Mouse (Mus musculus): ENCODE results near the gene Gnaq. TPM values are rescaled to one million over a fixed set of nuclear protein-coding genes. Genes with fewer than 3 reads are reported as not detected.
A peak's percentile ranks its signal among the peaks of the same experiment; 100 is the strongest.

The Gnaq gene
- polyA plus RNA-seq, 1 experiment = 8.1 TPM

DNA sequence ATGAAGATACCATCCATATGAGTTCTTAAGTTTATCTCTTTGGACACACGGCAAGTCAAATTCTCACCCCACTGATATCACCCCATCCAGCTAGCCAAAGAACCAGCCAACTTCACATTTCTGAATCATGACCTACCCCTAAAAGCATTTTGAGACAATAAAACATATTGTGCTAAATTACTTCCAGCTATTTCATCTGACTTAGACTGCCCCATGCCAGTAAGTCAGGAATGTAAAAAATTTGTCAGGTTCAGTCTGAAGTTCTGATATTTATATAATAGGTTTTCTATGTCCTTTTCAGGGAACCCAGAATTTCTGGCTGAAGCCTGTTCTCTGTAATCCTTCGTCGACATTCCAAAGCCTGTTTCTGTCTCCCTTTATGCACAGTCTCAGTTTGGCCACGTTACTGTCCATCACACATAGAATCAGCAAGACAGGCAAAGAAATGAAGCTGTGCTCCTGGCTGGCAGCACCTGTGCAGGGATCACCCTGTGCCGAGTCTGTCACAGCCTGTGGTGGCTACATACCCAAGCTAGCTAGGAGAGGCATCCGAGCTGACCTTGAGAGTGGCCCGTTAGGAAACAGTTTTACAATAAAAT lies 233.9 kb downstream of the Gnaq start:
- TF ChIP-seq CTCF (IDR thresholded peaks at IDR 0.05; ENCODE audit: borderline replicate concordance, control insufficient read depth, extremely low read depth, insufficient read depth, low read length, poor library complexity) = no peak
- TF ChIP-seq POLR2A (IDR thresholded peaks at IDR 0.05; ENCODE audit: control insufficient read depth, extremely low read depth, insufficient read depth, low read length, poor library complexity) = no peak
- WGBS = 97% methylated on average over 7 of the region's 7 CpGs
- H3K4me1 ChIP-seq (replicated peaks; ENCODE audit: control insufficient read depth, insufficient read depth, low read length) = 0 out of 2 replicates have a peak, but pooled peaks cover 4% of the 10 kb centered on the region
- no peak for DNase-seq
- no peaks in the 10 kb centered on the region for H3K36me3 ChIP-seq (ENCODE audit: control insufficient read depth, insufficient read depth, low read length)
- no peak overlapping the region for H3K27ac ChIP-seq (ENCODE audit: control insufficient read depth, insufficient read depth, low read length)
- H3K27me3 ChIP-seq (ENCODE audit: control insufficient read depth, insufficient read depth, low read length) = no peaks in the 10 kb centered on the region
- H3K4me3 ChIP-seq (ENCODE audit: control insufficient read depth, insufficient read depth, low read length) = no peak overlapping the region

DNA sequence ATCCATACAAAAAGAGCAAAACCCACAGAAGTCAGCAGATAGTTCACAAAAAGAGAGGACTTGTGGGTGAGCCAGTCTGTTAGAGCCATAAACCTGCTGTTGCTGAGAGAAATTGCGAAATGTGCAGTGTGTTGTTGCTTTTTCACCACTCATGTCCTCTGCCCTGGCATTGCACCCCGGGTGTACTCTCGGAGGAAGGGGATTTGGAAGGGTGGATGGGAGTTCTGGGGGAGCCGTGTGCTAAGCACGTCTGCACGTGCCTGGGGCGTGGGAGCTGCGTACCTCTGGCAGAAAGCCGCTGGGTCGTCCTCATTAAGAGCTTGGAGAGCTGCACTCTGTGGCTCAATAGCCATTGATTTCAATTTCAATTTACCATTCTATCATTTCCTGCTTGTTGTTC lies 234.6 kb downstream of the Gnaq start:
- no peaks in the 10 kb centered on the region for H3K36me3 ChIP-seq (ENCODE audit: control insufficient read depth, insufficient read depth, low read length)

DNA sequence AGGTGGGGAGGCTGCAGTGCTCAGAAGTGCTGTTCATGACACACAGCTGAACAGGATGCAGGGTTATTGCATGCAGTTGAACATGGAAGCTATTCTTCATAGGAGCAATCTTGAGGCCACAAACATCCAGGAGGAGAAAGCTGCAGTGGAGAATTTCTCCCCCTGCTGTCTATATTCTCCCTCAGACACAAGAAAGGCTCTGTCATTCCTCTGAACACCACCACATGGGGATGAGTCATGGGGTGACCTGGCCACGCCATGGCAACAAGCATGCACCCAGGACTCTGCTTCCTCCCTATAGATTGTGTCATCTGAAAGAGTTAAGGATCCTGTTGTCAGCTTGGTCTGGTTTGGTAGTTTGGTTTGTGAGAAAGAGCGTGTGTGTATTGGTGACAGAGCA lies 239.0 kb downstream of the Gnaq start:
- no peak overlapping the region for H3K27ac ChIP-seq (ENCODE audit: control insufficient read depth, insufficient read depth, low read length)
- DNase-seq = no peak
- TF ChIP-seq CTCF (IDR thresholded peaks at IDR 0.05; ENCODE audit: borderline replicate concordance, control insufficient read depth, extremely low read depth, insufficient read depth, low read length, poor library complexity) (no peak), POLR2A (IDR thresholded peaks at IDR 0.05; ENCODE audit: control insufficient read depth, extremely low read depth, insufficient read depth, low read length, poor library complexity) (no peak)
- no peaks in the 10 kb centered on the region for H3K27me3 ChIP-seq (ENCODE audit: control insufficient read depth, insufficient read depth, low read length)
- 95% methylated on average over 2 of the region's 2 CpGs for WGBS
- H3K4me3 ChIP-seq (ENCODE audit: control insufficient read depth, insufficient read depth, low read length) = no peak overlapping the region
- peaks cover 23% of the 10 kb centered on the region for H3K4me1 ChIP-seq (replicated peaks; ENCODE audit: control insufficient read depth, insufficient read depth, low read length)
- no peaks in the 10 kb centered on the region for H3K36me3 ChIP-seq (ENCODE audit: control insufficient read depth, insufficient read depth, low read length)

More for the DNA sequence above, 234.6 kb downstream of the Gnaq start:
- no peak for DNase-seq
- Histone ChIP-seq H3K27ac (ENCODE audit: control insufficient read depth, insufficient read depth, low read length) (no peak overlapping the region), H3K4me3 (ENCODE audit: control insufficient read depth, insufficient read depth, low read length) (no peak overlapping the region), H3K4me1 (replicated peaks; ENCODE audit: control insufficient read depth, insufficient read depth, low read length) (0 out of 2 replicates have a peak, but pooled peaks cover 7% of the 10 kb centered on the region), H3K27me3 (ENCODE audit: control insufficient read depth, insufficient read depth, low read length) (no peaks in the 10 kb centered on the region)
- TF ChIP-seq POLR2A (IDR thresholded peaks at IDR 0.05; ENCODE audit: control insufficient read depth, extremely low read depth, insufficient read depth, low read length, poor library complexity) = no peak
- TF ChIP-seq CTCF (IDR thresholded peaks at IDR 0.05; ENCODE audit: borderline replicate concordance, control insufficient read depth, extremely low read depth, insufficient read depth, low read length, poor library complexity) = no peak
- WGBS = 97% methylated on average over 10 of the region's 10 CpGs

DNA sequence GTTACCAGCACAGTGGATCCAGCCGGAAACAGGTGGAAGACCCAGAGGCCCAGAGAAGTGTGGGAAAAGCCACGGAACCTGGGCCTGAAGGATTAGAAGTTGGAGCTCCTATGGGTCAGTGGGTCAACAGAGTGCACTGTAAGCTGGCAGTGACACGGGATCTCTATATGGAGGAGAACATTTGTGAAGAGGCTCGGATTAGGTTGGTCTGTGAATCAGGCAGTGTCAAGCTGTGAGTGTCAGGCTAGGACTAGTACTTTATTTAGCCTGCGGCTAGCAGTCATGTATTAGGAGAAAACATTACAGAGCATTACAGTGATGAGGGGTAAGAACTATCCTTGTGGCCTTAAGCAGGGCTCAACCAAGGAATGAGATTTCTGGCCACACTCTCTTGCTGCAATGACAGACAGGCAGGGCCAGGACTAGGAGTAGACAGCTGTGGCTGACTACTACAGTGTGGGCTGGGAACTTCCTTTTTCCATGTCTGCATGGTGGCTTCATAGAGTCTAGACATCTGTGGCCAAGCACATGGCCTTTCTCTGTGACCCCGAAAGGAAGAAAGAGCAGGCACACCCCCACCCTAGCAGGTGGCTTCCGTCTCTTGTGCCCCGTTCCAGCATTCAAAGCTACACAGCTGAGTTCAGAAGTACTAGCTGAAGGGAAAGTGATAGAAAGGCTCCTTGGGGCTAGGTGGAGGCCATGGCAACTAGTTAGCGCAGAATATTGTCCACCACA lies 240.3 kb downstream of the Gnaq start:
- peak; percentile 75 for DNase-seq
- H3K36me3 ChIP-seq (ENCODE audit: control insufficient read depth, insufficient read depth, low read length) = no peaks in the 10 kb centered on the region
- H3K27me3 ChIP-seq (ENCODE audit: control insufficient read depth, insufficient read depth, low read length) = no peaks in the 10 kb centered on the region
- 47% methylated on average over 9 of the region's 9 CpGs for WGBS
- peak overlapping the region; percentile 32; the same call in 1 of the 2 replicates for H3K27ac ChIP-seq (ENCODE audit: control insufficient read depth, insufficient read depth, low read length)
- H3K4me3 ChIP-seq (ENCODE audit: control insufficient read depth, insufficient read depth, low read length) = no peak overlapping the region
- TF ChIP-seq POLR2A (IDR thresholded peaks at IDR 0.05; ENCODE audit: control insufficient read depth, extremely low read depth, insufficient read depth, low read length, poor library complexity) = no peak
- TF ChIP-seq CTCF (IDR thresholded peaks at IDR 0.05; ENCODE audit: borderline replicate concordance, control insufficient read depth, extremely low read depth, insufficient read depth, low read length, poor library complexity) = no peak
- peaks cover 23% of the 10 kb centered on the region for H3K4me1 ChIP-seq (replicated peaks; ENCODE audit: control insufficient read depth, insufficient read depth, low read length)

DNA sequence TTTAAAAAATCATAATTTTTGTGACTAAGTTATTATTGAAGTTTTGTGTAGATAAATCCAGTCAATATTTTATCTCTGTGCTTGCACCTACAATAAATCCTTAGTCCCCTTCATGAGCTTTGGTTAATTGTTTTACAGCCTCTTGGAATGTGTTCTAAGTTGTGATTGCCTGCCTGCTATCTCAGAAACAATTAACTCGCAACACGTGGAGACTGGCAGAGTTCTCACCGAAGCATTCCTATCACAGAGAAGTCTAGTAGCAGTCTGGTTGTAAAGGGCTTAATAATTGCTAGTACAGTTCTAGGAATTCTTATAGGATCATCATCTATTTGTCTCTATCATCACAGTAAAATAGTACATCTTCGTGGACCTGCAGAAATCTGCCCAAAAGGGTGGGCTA lies 243.2 kb downstream of the Gnaq start:
- Histone ChIP-seq H3K27ac (ENCODE audit: control insufficient read depth, insufficient read depth, low read length) (no peak overlapping the region), H3K27me3 (ENCODE audit: control insufficient read depth, insufficient read depth, low read length) (no peaks in the 10 kb centered on the region), H3K4me3 (ENCODE audit: control insufficient read depth, insufficient read depth, low read length) (no peak overlapping the region), H3K36me3 (ENCODE audit: control insufficient read depth, insufficient read depth, low read length) (no peaks in the 10 kb centered on the region), H3K4me1 (replicated peaks; ENCODE audit: control insufficient read depth, insufficient read depth, low read length) (peaks cover 21% of the 10 kb centered on the region)
- 93% methylated on average over 4 of the region's 4 CpGs for WGBS
- TF ChIP-seq CTCF (IDR thresholded peaks at IDR 0.05; ENCODE audit: borderline replicate concordance, control insufficient read depth, extremely low read depth, insufficient read depth, low read length, poor library complexity) (no peak), POLR2A (IDR thresholded peaks at IDR 0.05; ENCODE audit: control insufficient read depth, extremely low read depth, insufficient read depth, low read length, poor library complexity) (no peak)
- DNase-seq = no peak

DNA sequence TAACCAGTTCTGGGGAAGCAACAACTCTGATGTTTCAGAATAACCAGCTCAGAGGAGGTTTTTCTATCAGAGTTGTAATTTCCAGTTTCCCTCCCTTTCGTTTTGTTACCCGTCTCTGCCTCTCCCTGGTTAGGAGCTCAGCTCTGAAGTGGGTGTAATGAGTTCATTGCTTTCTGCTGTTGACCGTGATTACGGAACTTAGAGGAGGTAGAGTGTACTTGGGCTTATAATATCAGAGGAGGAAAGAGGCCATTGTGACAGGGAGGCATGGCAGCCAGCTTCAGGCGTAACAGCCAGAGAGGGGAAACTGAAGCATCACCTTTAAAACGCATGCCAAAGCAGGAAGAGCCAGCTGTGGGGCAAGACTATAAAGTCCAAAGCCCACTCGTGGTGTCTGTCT lies 245.9 kb downstream of the Gnaq start:
- H3K4me3 ChIP-seq (ENCODE audit: control insufficient read depth, insufficient read depth, low read length) = no peak overlapping the region
- H3K4me1 ChIP-seq (replicated peaks; ENCODE audit: control insufficient read depth, insufficient read depth, low read length) = peaks cover 12% of the 10 kb centered on the region
- DNase-seq = no peak
- H3K27ac ChIP-seq (ENCODE audit: control insufficient read depth, insufficient read depth, low read length) = no peak overlapping the region
- TF ChIP-seq POLR2A (IDR thresholded peaks at IDR 0.05; ENCODE audit: control insufficient read depth, extremely low read depth, insufficient read depth, low read length, poor library complexity) (no peak), CTCF (IDR thresholded peaks at IDR 0.05; ENCODE audit: borderline replicate concordance, control insufficient read depth, extremely low read depth, insufficient read depth, low read length, poor library complexity) (no peak)
- H3K27me3 ChIP-seq (ENCODE audit: control insufficient read depth, insufficient read depth, low read length) = no peaks in the 10 kb centered on the region
- H3K36me3 ChIP-seq (ENCODE audit: control insufficient read depth, insufficient read depth, low read length) = no peaks in the 10 kb centered on the region
- WGBS = 85% methylated on average over 7 of the region's 7 CpGs

Measured in thymus, adult 2 months (tissue).